Mouse (Mus musculus): Measurements from ENCODE around the gene Mup12.
"Not testable (repeated sequence)": the region's sequence is repeated elsewhere in the genome, so short reads cannot be mapped to it uniquely, and the experiment has no call there.

DNA sequence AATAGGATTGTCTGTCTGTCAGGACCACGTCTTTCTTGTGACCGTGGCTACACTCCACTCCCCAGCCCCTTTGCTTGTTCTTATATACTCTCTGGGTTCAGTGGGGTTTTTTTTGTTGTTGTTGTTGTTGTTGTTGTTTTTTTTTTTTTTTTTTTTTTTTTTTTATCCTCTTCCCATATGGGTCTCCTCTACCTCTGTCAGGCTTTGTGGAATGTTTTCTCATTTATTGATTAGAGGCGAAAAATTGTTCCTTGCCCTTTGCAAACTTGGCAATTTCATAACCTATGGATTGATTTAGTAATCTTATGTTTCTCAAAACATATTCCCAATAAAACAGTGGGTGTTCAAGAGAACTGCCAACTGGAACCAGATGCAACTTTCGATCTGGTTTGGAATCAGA is at the start of gene Mup12:
- not testable (repeated sequence) for TF ChIP-seq POLR2A (IDR thresholded peaks at IDR 0.05; ENCODE audit: insufficient read length, low read depth); MAX (IDR thresholded peaks at IDR 0.05; ENCODE audit: low read depth); E2F4 (IDR thresholded peaks at IDR 0.05; ENCODE audit: insufficient read depth); SRF (IDR thresholded peaks at IDR 0.05; ENCODE audit: control insufficient read depth, insufficient read length, low read depth); USF1 (IDR thresholded peaks at IDR 0.05; ENCODE audit: low read depth); CEBPB (IDR thresholded peaks at IDR 0.05; ENCODE audit: insufficient read depth, poor library complexity, severe bottlenecking); TCF12 (IDR thresholded peaks at IDR 0.05; ENCODE audit: insufficient read depth, poor library complexity, severe bottlenecking); POLR2AphosphoS2 (IDR thresholded peaks at IDR 0.05; ENCODE audit: insufficient read length, low read depth); REST (IDR thresholded peaks at IDR 0.05; ENCODE audit: insufficient read depth, insufficient read length)
